Mouse (Mus musculus): ENCODE results near the gene Ankrd39. TPM values are rescaled to one million over a fixed set of nuclear protein-coding genes. Genes with fewer than 3 reads are reported as not detected.

Ankrd39 gene
- polyA plus RNA-seq, 1 experiment from 2014 or later: 18.9 TPM

DNA sequence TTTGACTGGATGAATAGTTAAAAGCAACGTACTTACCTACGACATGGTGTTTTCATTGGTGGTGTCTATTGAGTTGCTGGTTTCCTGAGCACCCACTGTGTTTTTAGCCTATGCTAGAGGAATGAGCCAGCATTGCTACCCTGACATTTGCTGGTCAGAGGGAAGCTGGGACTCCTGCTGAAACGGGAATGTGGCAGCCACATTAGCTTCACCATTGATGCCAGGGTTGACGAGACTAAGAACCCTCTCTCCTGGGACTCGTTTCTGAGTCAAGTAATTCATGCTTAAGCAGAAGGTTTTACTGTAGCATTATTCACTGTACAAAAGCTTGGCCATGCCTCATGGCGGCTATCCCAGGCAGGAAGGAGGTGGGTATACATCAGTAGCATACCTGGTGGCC is 57.6 kb downstream of the Ankrd39 start:
- H3K4me1 ChIP-seq: peaks cover 34% of the 10 kb centered on the region
- no peak overlapping the region for H3K27ac ChIP-seq (replicated peaks)
- no peak for DNase-seq (ENCODE audit: low spot score)
- H3K9me3 ChIP-seq: no peaks in the 10 kb centered on the region
- H3K36me3 ChIP-seq (replicated peaks): no peaks in the 10 kb centered on the region
- no peaks in the 10 kb centered on the region for H3K27me3 ChIP-seq (replicated peaks; ENCODE audit: low read depth, poor library complexity, severe bottlenecking)
- no peak overlapping the region for H3K4me3 ChIP-seq
- 78% methylated on average over 6 of the region's 6 CpGs for WGBS

Small RNA genes lying within 50 kb of the gene (microRNA-seq; reads per million reads assigned to microRNA genes)
- gene Gm47280: not detected

Other genes starting within 250 kb of the Ankrd39 start
- gene Arid5a, start 239.7 kb downstream of the Ankrd39 start, polyA plus RNA-seq (2016; fragmentation: Nextera tagmentation; extraction: Ambion mirVana): 3.3 and 4.5 TPM in 2 replicates
- 50.9 and 52.1 TPM in 2 replicates for gene Kansl3, start 178.3 kb downstream of the Ankrd39 start, polyA plus RNA-seq (2016; fragmentation: Nextera tagmentation; extraction: Ambion mirVana)
- 1.2 and 1.7 TPM in 2 replicates for gene Fer1l5, start 175.2 kb downstream of the Ankrd39 start, polyA plus RNA-seq (2016; fragmentation: Nextera tagmentation; extraction: Ambion mirVana)
- 58.4 and 62.9 TPM in 2 replicates for gene Lman2l, start 102.2 kb downstream of the Ankrd39 start, polyA plus RNA-seq (2016; fragmentation: Nextera tagmentation; extraction: Ambion mirVana)
- 16.2 and 16.4 TPM in 2 replicates for gene Cnnm4, start 75.8 kb downstream of the Ankrd39 start, polyA plus RNA-seq (2016; fragmentation: Nextera tagmentation; extraction: Ambion mirVana)
- 3.5 and 3.6 TPM in 2 replicates for gene Cnnm3, start 35.6 kb downstream of the Ankrd39 start, polyA plus RNA-seq (2016; fragmentation: Nextera tagmentation; extraction: Ambion mirVana)
- 15.5 and 16.6 TPM in 2 replicates for gene Ankrd23, start 10.6 kb downstream of the Ankrd39 start, polyA plus RNA-seq (2016; fragmentation: Nextera tagmentation; extraction: Ambion mirVana)
- gene Gm42417, start 8.0 kb downstream of the Ankrd39 start, polyA plus RNA-seq (2016; fragmentation: Nextera tagmentation; extraction: Ambion mirVana): 0.54 TPM in 1 of 2 replicates, not detected in the other
- gene Sema4c, start 10.9 kb upstream of the Ankrd39 start, polyA plus RNA-seq (2016; fragmentation: Nextera tagmentation; extraction: Ambion mirVana): 24.9 and 25.9 TPM in 2 replicates
- gene Fam178b, start 135.7 kb upstream of the Ankrd39 start, polyA plus RNA-seq (2016; fragmentation: Nextera tagmentation; extraction: Ambion mirVana): 0.57 and 0.65 TPM in 2 replicates
- 515 and 522 TPM in 2 replicates for gene Cox5b, start 144.0 kb upstream of the Ankrd39 start, polyA plus RNA-seq (2016; fragmentation: Nextera tagmentation; extraction: Ambion mirVana)
- not detected in 2 replicates for gene 4933424G06Rik, start 162.7 kb upstream of the Ankrd39 start, polyA plus RNA-seq (2016; fragmentation: Nextera tagmentation; extraction: Ambion mirVana)
- 137 and 141 TPM in 2 replicates for gene Actr1b, start 167.0 kb upstream of the Ankrd39 start, polyA plus RNA-seq (2016; fragmentation: Nextera tagmentation; extraction: Ambion mirVana)
- gene Zap70, start 214.4 kb upstream of the Ankrd39 start, polyA plus RNA-seq (2016; fragmentation: Nextera tagmentation; extraction: Ambion mirVana): 0.24 and 0.31 TPM in 2 replicates